Mouse (Mus musculus) heart, embryonic 11.5 days (tissue): ENCODE results near the gene 1190005I06Rik. TPM values are rescaled to one million over a fixed set of nuclear protein-coding genes. Genes with fewer than 3 reads are reported as not detected.

Source experiments
- ATAC-seq: fragments of 200-750 bp; cut with Nextera tagmentation; replicated peaks from 2 replicates; pipeline ENCODE4 v1.8.0; 2017; ENCODE audit warnings: moderate library complexity; ENCODE audit not compliant: insufficient number of reproducible peaks, low FRiP score, low TSS enrichment
- H3K27ac ChIP-seq: fragments of 300-500 bp; sonication (generic); 2 replicates; pipeline ENCODE4 v1.5.1; 2014; ENCODE audit warnings: mild to moderate bottlenecking, low read depth, low read length
- H3K27me3 ChIP-seq: fragments of 300-500 bp; sonication (generic); 2 replicates; pipeline ENCODE4 v1.6.1; 2014; ENCODE audit warnings: mild to moderate bottlenecking, low read length, mixed read lengths; ENCODE audit not compliant: control insufficient read depth, insufficient read depth
- H3K36me3 ChIP-seq: fragments of 300-500 bp; sonication (generic); 2 replicates; pipeline ENCODE4 v1.6.1; 2014; ENCODE audit warnings: mild to moderate bottlenecking, low read length, moderate library complexity, mixed read lengths; ENCODE audit not compliant: control insufficient read depth, insufficient read depth
- H3K4me1 ChIP-seq: fragments of 300-500 bp; sonication (generic); 2 replicates; pipeline ENCODE4 v1.6.1; 2014; ENCODE audit warnings: low read length; ENCODE audit not compliant: control insufficient read depth, insufficient read depth
- H3K4me2 ChIP-seq: fragments of 300-500 bp; sonication (generic); 2 replicates; pipeline ENCODE4 v1.6.1; 2014; ENCODE audit warnings: mild to moderate bottlenecking, moderate library complexity
- H3K4me3 ChIP-seq: fragments of 300-500 bp; sonication (generic); 2 replicates; pipeline ENCODE4 v1.5.1; 2014; ENCODE audit warnings: low read depth, low read length
- H3K9ac ChIP-seq: fragments of 300-500 bp; sonication (generic); 2 replicates; pipeline ENCODE4 v1.6.1; 2014; ENCODE audit warnings: mild to moderate bottlenecking, low read depth, low read length, moderate library complexity
- H3K9me3 ChIP-seq: fragments of 300-500 bp; sonication (generic); replicated peaks from 2 replicates; pipeline ENCODE4 v1.6.1; 2016; ENCODE audit warnings: low read length; ENCODE audit not compliant: control insufficient read depth
- WGBS: fragments of 180-500 bp; shearing (Covaris S2); extraction: QIAGEN DNeasy Blood & Tissue Kit; methylation state at CpG from one replicate; pipeline ENCODE4 v1.1.7; 2014; ENCODE audit not compliant: insufficient replicate concordance; 5-methylcytosine and 5-hydroxymethylcytosine counted together
- polyA plus RNA-seq: library from polyadenylated mRNA; unstranded; fragments of >200 nt; fragmentation: Nextera tagmentation; extraction: Ambion mirVana; gene quantifications from 2 replicates; pipeline ENCODE4 v1.2.1, GENCODE M21; 2014

Gene 1190005I06Rik
- polyA plus RNA-seq, 1 experiment from 2014 or later: 4.6 TPM

GRCm38 (mm10) chr8:120585521-120585920 lies 61.9 kb downstream of the 1190005I06Rik start:
- Histone ChIP-seq H3K4me3 (no peak overlapping the region), H3K27me3 (no peaks in the 10 kb centered on the region), H3K9ac (no peak overlapping the region), H3K4me1 (peaks cover 16% of the 10 kb centered on the region), H3K36me3 (peaks cover 24% of the 10 kb centered on the region), H3K27ac (no peak overlapping the region), H3K4me2 (no peak overlapping the region), H3K9me3 (no peaks in the 10 kb centered on the region)
- 87% methylated on average over 10 of the region's 10 CpGs for WGBS
- ATAC-seq: no peak

- Histone ChIP-seq H3K4me2 (no peak overlapping the region), H3K9me3 (no peaks in the 10 kb centered on the region), H3K27ac (0 out of 2 replicates have a peak overlapping the region, but pooled peaks have one; percentile 22), H3K36me3 (peaks cover 50% of the 10 kb centered on the region), H3K27me3 (no peaks in the 10 kb centered on the region), H3K9ac (0 out of 2 replicates have a peak overlapping the region, but pooled peaks have one; percentile 28), H3K4me3 (no peak overlapping the region), H3K4me1 (peaks cover 5% of the 10 kb centered on the region; the same call in 1 of the 2 replicates)
- no peak for ATAC-seq
- WGBS: 90% methylated on average over 8 of the region's 8 CpGs
These were observed 65.6 kb downstream of the 1190005I06Rik start for GRCm38 (mm10) chr8:120581811-120582210.

GRCm38 (mm10) chr8:120581329-120581728 lies 66.1 kb downstream of the 1190005I06Rik start:
- H3K36me3 ChIP-seq: peaks cover 55% of the 10 kb centered on the region
- H3K9ac ChIP-seq: no peak overlapping the region
- 91% methylated on average over 12 of the region's 12 CpGs for WGBS
- no peaks in the 10 kb centered on the region for H3K27me3 ChIP-seq
- H3K4me3 ChIP-seq: no peak overlapping the region
- H3K27ac ChIP-seq: no peak overlapping the region
- H3K9me3 ChIP-seq: no peaks in the 10 kb centered on the region
- no peak for ATAC-seq
- H3K4me2 ChIP-seq: no peak overlapping the region
- H3K4me1 ChIP-seq: peaks cover 9% of the 10 kb centered on the region; the same call in 1 of the 2 replicates

- no peaks in the 10 kb centered on the region for H3K27me3 ChIP-seq
- H3K9me3 ChIP-seq: no peaks in the 10 kb centered on the region
- H3K27ac ChIP-seq: no peak overlapping the region
- H3K36me3 ChIP-seq: peaks cover 55% of the 10 kb centered on the region
- WGBS: 82% methylated on average over 8 of the region's 8 CpGs
- ATAC-seq: no peak
- H3K9ac ChIP-seq: no peak overlapping the region
- peaks cover 14% of the 10 kb centered on the region; the same call in 1 of the 2 replicates for H3K4me1 ChIP-seq
- no peak overlapping the region for H3K4me3 ChIP-seq
- H3K4me2 ChIP-seq: no peak overlapping the region
These were observed 67.0 kb downstream of the 1190005I06Rik start for GRCm38 (mm10) chr8:120580336-120581000.

GRCm38 (mm10) chr8:120577821-120578220 lies 69.6 kb downstream of the 1190005I06Rik start:
- Histone ChIP-seq H3K4me3 (no peak overlapping the region), H3K9ac (no peak overlapping the region), H3K27ac (no peak overlapping the region), H3K4me2 (no peak overlapping the region), H3K9me3 (no peaks in the 10 kb centered on the region), H3K36me3 (peaks cover 71% of the 10 kb centered on the region), H3K4me1 (peaks cover 23% of the 10 kb centered on the region; the same call in 1 of the 2 replicates), H3K27me3 (no peaks in the 10 kb centered on the region)
- ATAC-seq: no peak
- 87% methylated on average over 17 of the region's 17 CpGs for WGBS

GRCm38 (mm10) chr8:120575801-120576200 lies 71.6 kb downstream of the 1190005I06Rik start:
- H3K4me3 ChIP-seq: no peak overlapping the region
- no peak for ATAC-seq
- WGBS: 53% methylated on average over 9 of the region's 9 CpGs
- H3K36me3 ChIP-seq: peaks cover 73% of the 10 kb centered on the region
- H3K9ac ChIP-seq: no peak overlapping the region
- H3K4me2 ChIP-seq: no peak overlapping the region
- peaks cover 21% of the 10 kb centered on the region for H3K4me1 ChIP-seq
- H3K27me3 ChIP-seq: no peaks in the 10 kb centered on the region
- H3K27ac ChIP-seq: 0 out of 2 replicates have a peak overlapping the region, but pooled peaks have one; percentile 7
- H3K9me3 ChIP-seq: no peaks in the 10 kb centered on the region

- H3K9ac ChIP-seq: no peak overlapping the region
- ATAC-seq: no peak
- H3K36me3 ChIP-seq: peaks cover 71% of the 10 kb centered on the region
- peaks cover 29% of the 10 kb centered on the region for H3K4me1 ChIP-seq
- H3K27ac ChIP-seq: no peak overlapping the region
- H3K27me3 ChIP-seq: no peaks in the 10 kb centered on the region
- H3K4me3 ChIP-seq: no peak overlapping the region
- 70% methylated on average over 19 of the region's 19 CpGs for WGBS
- H3K9me3 ChIP-seq: no peaks in the 10 kb centered on the region
- no peak overlapping the region for H3K4me2 ChIP-seq
These were observed 72.5 kb downstream of the 1190005I06Rik start for GRCm38 (mm10) chr8:120574941-120575340.

GRCm38 (mm10) chr8:120573866-120574265 lies 73.6 kb downstream of the 1190005I06Rik start:
- H3K9me3 ChIP-seq: no peaks in the 10 kb centered on the region
- no peaks in the 10 kb centered on the region for H3K27me3 ChIP-seq
- 75% methylated on average over 11 of the region's 11 CpGs for WGBS
- H3K4me3 ChIP-seq: no peak overlapping the region
- no peak overlapping the region for H3K4me2 ChIP-seq
- H3K27ac ChIP-seq: no peak overlapping the region
- H3K4me1 ChIP-seq: peaks cover 31% of the 10 kb centered on the region
- H3K36me3 ChIP-seq: peaks cover 70% of the 10 kb centered on the region
- ATAC-seq: no peak
- no peak overlapping the region for H3K9ac ChIP-seq

GRCm38 (mm10) chr8:120572534-120572933 lies 74.9 kb downstream of the 1190005I06Rik start:
- H3K9ac ChIP-seq: no peak overlapping the region
- 85% methylated on average over 21 of the region's 21 CpGs for WGBS
- peaks cover 31% of the 10 kb centered on the region for H3K4me1 ChIP-seq

More at GRCm38 (mm10) chr8:120572534-120572933, 74.9 kb downstream of the 1190005I06Rik start:
- H3K27ac ChIP-seq: no peak overlapping the region
- no peaks in the 10 kb centered on the region for H3K9me3 ChIP-seq
- no peak overlapping the region for H3K4me2 ChIP-seq
- ATAC-seq: no peak
- no peak overlapping the region for H3K4me3 ChIP-seq
- no peaks in the 10 kb centered on the region for H3K27me3 ChIP-seq
- peaks cover 70% of the 10 kb centered on the region for H3K36me3 ChIP-seq
